Mouse (Mus musculus): ENCODE measurements at regions not wholly inside any gene's neighbourhood (a gene's known extent, or its start where the extent isn't known, plus 50 kb on each side); places are given as distances from the start of the nearest gene placed in this dataset.

GRCm38 (mm10) chr1:61428706-61429501 lies 209.7 kb upstream of the Pard3b start:
- no peaks in the 10 kb centered on the region for H3K36me3 ChIP-seq (ENCODE audit: control insufficient read depth, insufficient read depth, low read length)
- 85% methylated on average over 4 of the region's 4 CpGs for WGBS
- no peak overlapping the region for H3K4me3 ChIP-seq (ENCODE audit: low read depth, low read length)
- H3K4me2 ChIP-seq, result no peak overlapping the region
- no peaks in the 10 kb centered on the region for H3K4me1 ChIP-seq (replicated peaks; ENCODE audit: control insufficient read depth, insufficient read depth, low read length)
- ATAC-seq (replicated peaks; ENCODE audit: low FRiP score) (no peak), DNase-seq (ENCODE audit: low spot score) (no peak)
- no peaks in the 10 kb centered on the region for H3K9me3 ChIP-seq (ENCODE audit: control insufficient read depth, low read length)
- H3K27me3 ChIP-seq (replicated peaks; ENCODE audit: control insufficient read depth, insufficient read depth, low read length), result no peaks in the 10 kb centered on the region
- no peak overlapping the region for H3K9ac ChIP-seq (ENCODE audit: low read depth, low read length)
- H3K27ac ChIP-seq (ENCODE audit: low read depth, low read length), result no peak overlapping the region

DNA sequence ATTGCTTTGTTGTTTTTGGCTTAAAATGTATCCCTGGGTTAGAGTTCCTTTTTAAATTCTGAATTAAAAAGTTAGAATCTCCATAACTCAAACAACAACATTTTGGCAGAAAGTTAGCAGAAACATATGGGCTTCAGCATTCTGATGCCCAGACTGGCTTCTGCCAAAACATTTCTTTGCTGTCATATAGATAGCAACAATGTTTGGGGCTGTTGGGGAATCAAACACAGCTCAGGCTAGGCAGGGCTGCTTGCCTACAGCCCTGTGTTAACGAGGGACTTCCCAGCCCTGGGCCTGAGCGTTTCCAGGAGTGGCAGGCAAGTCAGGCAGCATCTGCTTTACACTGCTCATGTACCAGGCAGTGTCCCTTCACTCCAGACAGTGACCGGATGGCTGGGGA lies 201.0 kb upstream of the Pard3b start:
- Histone ChIP-seq H3K36me3 (ENCODE audit: control insufficient read depth, insufficient read depth, low read length) (no peaks in the 10 kb centered on the region), H3K4me2 (no peak overlapping the region), H3K4me3 (ENCODE audit: low read depth, low read length) (no peak overlapping the region), H3K4me1 (replicated peaks; ENCODE audit: control insufficient read depth, insufficient read depth, low read length) (no peaks in the 10 kb centered on the region), H3K27me3 (replicated peaks; ENCODE audit: control insufficient read depth, insufficient read depth, low read length) (no peaks in the 10 kb centered on the region), H3K27ac (ENCODE audit: low read depth, low read length) (no peak overlapping the region), H3K9me3 (ENCODE audit: control insufficient read depth, low read length) (no peaks in the 10 kb centered on the region), H3K9ac (ENCODE audit: low read depth, low read length) (no peak overlapping the region)
- no peak for ATAC-seq (replicated peaks; ENCODE audit: low FRiP score)
- no peak for DNase-seq (ENCODE audit: low spot score)
- WGBS, result 62% methylated on average over 3 of the region's 3 CpGs

DNA sequence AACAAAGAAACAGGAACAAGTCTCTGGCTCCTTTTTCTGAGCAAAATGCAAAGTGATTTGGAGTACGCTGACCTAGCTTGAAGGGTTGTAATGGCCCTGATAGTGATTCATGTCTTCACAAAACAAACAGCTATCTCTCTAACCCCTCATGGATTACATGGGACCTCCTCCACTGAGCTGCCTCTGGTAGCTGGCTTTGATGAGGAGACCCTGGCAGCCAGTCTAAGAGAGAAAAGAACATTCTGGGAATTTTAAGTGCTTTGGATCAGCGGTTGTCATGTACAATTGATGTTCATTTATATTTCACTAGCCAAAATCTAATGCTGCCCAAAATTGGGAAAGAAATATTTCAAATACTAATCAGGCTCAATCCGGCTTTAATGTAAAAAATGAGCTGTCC lies 177.2 kb upstream of the Pard3b start:
- no peak overlapping the region for H3K27ac ChIP-seq (ENCODE audit: low read depth, low read length)
- H3K27me3 ChIP-seq (replicated peaks; ENCODE audit: control insufficient read depth, insufficient read depth, low read length), result no peaks in the 10 kb centered on the region
- no peaks in the 10 kb centered on the region for H3K4me1 ChIP-seq (replicated peaks; ENCODE audit: control insufficient read depth, insufficient read depth, low read length)
- no peak overlapping the region for H3K4me3 ChIP-seq (ENCODE audit: low read depth, low read length)
- no peak overlapping the region for H3K9ac ChIP-seq (ENCODE audit: low read depth, low read length)
- 60% methylated on average over 3 of the region's 3 CpGs for WGBS
- no peaks in the 10 kb centered on the region for H3K9me3 ChIP-seq (ENCODE audit: control insufficient read depth, low read length)
- no peaks in the 10 kb centered on the region for H3K36me3 ChIP-seq (ENCODE audit: control insufficient read depth, insufficient read depth, low read length)
- ATAC-seq (replicated peaks; ENCODE audit: low FRiP score) (no peak), DNase-seq (ENCODE audit: low spot score) (no peak)
- no peak overlapping the region for H3K4me2 ChIP-seq

- ATAC-seq (replicated peaks; ENCODE audit: low FRiP score) (no peak), DNase-seq (ENCODE audit: low spot score) (no peak)
- no peak overlapping the region for H3K4me3 ChIP-seq (ENCODE audit: low read depth, low read length)
- H3K4me1 ChIP-seq (replicated peaks; ENCODE audit: control insufficient read depth, insufficient read depth, low read length), result no peaks in the 10 kb centered on the region
- H3K36me3 ChIP-seq (ENCODE audit: control insufficient read depth, insufficient read depth, low read length), result no peaks in the 10 kb centered on the region
- H3K27me3 ChIP-seq (replicated peaks; ENCODE audit: control insufficient read depth, insufficient read depth, low read length), result no peaks in the 10 kb centered on the region
- H3K27ac ChIP-seq (ENCODE audit: low read depth, low read length), result no peak overlapping the region
- no peaks in the 10 kb centered on the region for H3K9me3 ChIP-seq (ENCODE audit: control insufficient read depth, low read length)
- no peak overlapping the region for H3K9ac ChIP-seq (ENCODE audit: low read depth, low read length)
- no peak overlapping the region for H3K4me2 ChIP-seq
- 73% methylated on average over 5 of the region's 5 CpGs for WGBS
Measured at GRCm38 (mm10) chr1:61470617-61471214, 167.9 kb upstream of the Pard3b start.

- Histone ChIP-seq H3K9me3 (ENCODE audit: control insufficient read depth, low read length) (no peaks in the 10 kb centered on the region), H3K36me3 (ENCODE audit: control insufficient read depth, insufficient read depth, low read length) (no peaks in the 10 kb centered on the region), H3K4me1 (replicated peaks; ENCODE audit: control insufficient read depth, insufficient read depth, low read length) (no peaks in the 10 kb centered on the region), H3K9ac (ENCODE audit: low read depth, low read length) (no peak overlapping the region), H3K27me3 (replicated peaks; ENCODE audit: control insufficient read depth, insufficient read depth, low read length) (no peaks in the 10 kb centered on the region), H3K4me3 (ENCODE audit: low read depth, low read length) (no peak overlapping the region), H3K27ac (ENCODE audit: low read depth, low read length) (no peak overlapping the region), H3K4me2 (no peak overlapping the region)
- DNase-seq (ENCODE audit: low spot score) (no peak), ATAC-seq (replicated peaks; ENCODE audit: low FRiP score) (no peak)
- WGBS, result 82% methylated on average over 6 of the region's 6 CpGs
Measured at GRCm38 (mm10) chr1:61471779-61472578, 166.6 kb upstream of the Pard3b start.

DNA sequence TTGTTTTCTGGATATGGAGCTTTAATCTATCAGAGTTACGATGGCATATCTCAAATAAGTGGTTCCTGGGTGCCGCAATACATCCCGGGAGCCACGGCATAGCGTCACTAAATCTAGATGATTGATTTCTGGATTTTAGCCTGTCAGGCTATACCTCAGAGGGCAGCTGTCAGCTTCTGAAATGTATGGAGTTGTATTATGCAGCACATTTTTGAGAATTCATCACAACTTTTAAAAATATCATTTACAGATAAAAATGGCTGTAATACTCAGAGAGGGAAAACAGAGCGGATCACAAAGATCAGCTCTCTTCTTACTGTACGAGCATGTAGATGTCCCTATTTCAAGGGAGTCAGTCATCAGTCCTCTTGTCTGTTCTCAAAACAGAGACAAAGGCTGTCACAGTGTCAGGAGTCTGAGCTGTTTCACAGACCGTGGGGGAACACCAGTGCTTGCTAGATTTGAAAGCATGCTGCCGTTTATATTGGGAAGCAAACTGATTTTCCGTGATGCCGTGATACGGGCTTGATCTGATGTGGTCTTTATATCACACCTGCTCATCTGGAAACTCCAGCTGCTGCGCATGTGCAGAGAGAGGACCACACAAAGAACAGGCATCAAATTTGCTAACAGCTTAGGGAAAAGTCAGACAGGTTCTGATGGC lies 165.9 kb upstream of the Pard3b start:
- H3K4me2 ChIP-seq, result no peak overlapping the region
- H3K4me1 ChIP-seq (replicated peaks; ENCODE audit: control insufficient read depth, insufficient read depth, low read length), result no peaks in the 10 kb centered on the region
- WGBS, result 73% methylated on average over 13 of the region's 13 CpGs
- H3K36me3 ChIP-seq (ENCODE audit: control insufficient read depth, insufficient read depth, low read length), result no peaks in the 10 kb centered on the region
- no peak for DNase-seq (ENCODE audit: low spot score)
- no peak overlapping the region for H3K9ac ChIP-seq (ENCODE audit: low read depth, low read length)
- no peaks in the 10 kb centered on the region for H3K9me3 ChIP-seq (ENCODE audit: control insufficient read depth, low read length)
- no peak overlapping the region for H3K4me3 ChIP-seq (ENCODE audit: low read depth, low read length)
- H3K27ac ChIP-seq (ENCODE audit: low read depth, low read length), result no peak overlapping the region
- H3K27me3 ChIP-seq (replicated peaks; ENCODE audit: control insufficient read depth, insufficient read depth, low read length), result no peaks in the 10 kb centered on the region
- no peak for ATAC-seq (replicated peaks; ENCODE audit: low FRiP score)

- WGBS, result 86% methylated on average over 3 of the region's 3 CpGs
- no peak for ATAC-seq (replicated peaks; ENCODE audit: low FRiP score)
- Histone ChIP-seq H3K4me2 (no peak overlapping the region), H3K27me3 (replicated peaks; ENCODE audit: control insufficient read depth, insufficient read depth, low read length) (no peaks in the 10 kb centered on the region), H3K27ac (ENCODE audit: low read depth, low read length) (no peak overlapping the region), H3K4me3 (ENCODE audit: low read depth, low read length) (no peak overlapping the region), H3K36me3 (ENCODE audit: control insufficient read depth, insufficient read depth, low read length) (no peaks in the 10 kb centered on the region), H3K4me1 (replicated peaks; ENCODE audit: control insufficient read depth, insufficient read depth, low read length) (no peaks in the 10 kb centered on the region), H3K9ac (ENCODE audit: low read depth, low read length) (no peak overlapping the region), H3K9me3 (ENCODE audit: control insufficient read depth, low read length) (no peaks in the 10 kb centered on the region)
- DNase-seq (ENCODE audit: low spot score), result no peak
Measured at GRCm38 (mm10) chr1:61485459-61485858, 153.2 kb upstream of the Pard3b start.

- no peak for DNase-seq (ENCODE audit: low spot score)
- no peak overlapping the region for H3K9ac ChIP-seq (ENCODE audit: low read depth, low read length)
- ATAC-seq (replicated peaks; ENCODE audit: low FRiP score), result no peak
- no peaks in the 10 kb centered on the region for H3K4me1 ChIP-seq (replicated peaks; ENCODE audit: control insufficient read depth, insufficient read depth, low read length)
- WGBS, result 62% methylated on average over 1 of the region's 1 CpGs
- no peaks in the 10 kb centered on the region for H3K27me3 ChIP-seq (replicated peaks; ENCODE audit: control insufficient read depth, insufficient read depth, low read length)
- H3K4me3 ChIP-seq (ENCODE audit: low read depth, low read length), result no peak overlapping the region
- no peaks in the 10 kb centered on the region for H3K9me3 ChIP-seq (ENCODE audit: control insufficient read depth, low read length)
- H3K4me2 ChIP-seq, result no peak overlapping the region
- no peak overlapping the region for H3K27ac ChIP-seq (ENCODE audit: low read depth, low read length)
- H3K36me3 ChIP-seq (ENCODE audit: control insufficient read depth, insufficient read depth, low read length), result no peaks in the 10 kb centered on the region
Measured at GRCm38 (mm10) chr1:61524886-61525285, 113.7 kb upstream of the Pard3b start.
